In genomic region chr12:101976651-101977403, GRCm38 (mm10) we compare ENCODE assay signal across 8 mouse cellular contexts. TPM values are rescaled to one million over a fixed set of nuclear protein-coding genes. Genes with fewer than 3 reads are reported as not detected.
DNase-seq lines count a peak whose midpoint lies in the region; ATAC-seq and TF ChIP-seq lines count a peak whose summit lies in the region.

No protein-coding gene starts in this region.

- TF ChIP-seq EP300 in MEL (IDR thresholded peaks at IDR 0.05; ENCODE audit: low read depth in 1 of 2, low read length in 2 of 2) = 0 out of 4 replicates have a peak, but pooled peaks of 1 of the 2 experiments have one; percentile 5

- peaks cover 1% of the 10 kb centered on the region; the same call in 1 of the 2 replicates for H3K36me3 ChIP-seq in kidney, embryonic 14.5 days (ENCODE audit: control insufficient read depth, insufficient read depth, low read length)
- H3K36me3 ChIP-seq in MEL (ENCODE audit: control insufficient read depth in 1 of 2, insufficient read depth in 2 of 2, low read length in 2 of 2) = peaks cover 0 to 60% of the 10 kb centered on the region in 2 experiments; a peak in 3 of 4 replicates
- H3K36me3 ChIP-seq in hindbrain, embryonic 13.5 days = peaks cover 3% of the 10 kb centered on the region
- H3K36me3 ChIP-seq in midbrain, embryonic 16.5 days (ENCODE audit: control insufficient read depth, insufficient read depth, low read length) = no peaks in the 10 kb centered on the region

- no peaks in the 10 kb centered on the region for H3K27me3 ChIP-seq in kidney, embryonic 14.5 days (ENCODE audit: control insufficient read depth, insufficient read depth, low read length)
- no peaks in the 10 kb centered on the region for H3K27me3 ChIP-seq in MEL (ENCODE audit: control insufficient read depth in 1 of 2, insufficient read depth in 2 of 2, low read length in 2 of 2)
- H3K27me3 ChIP-seq in hindbrain, embryonic 13.5 days = no peaks in the 10 kb centered on the region
- H3K27me3 ChIP-seq in midbrain, embryonic 16.5 days (ENCODE audit: control insufficient read depth, insufficient read depth, low read depth, low read length) = no peaks in the 10 kb centered on the region

- no peak for TF ChIP-seq POLR2A in MEL (IDR thresholded peaks at IDR 0.05; ENCODE audit: control insufficient read depth in 1 of 2, insufficient read depth in 1 of 2, low read depth in 1 of 2, low read length in 2 of 2, poor library complexity in 1 of 2)

- peak overlapping the region; percentile 92 for H3K9ac ChIP-seq in kidney, embryonic 14.5 days (ENCODE audit: low read depth, low read length)
- H3K9ac ChIP-seq in MEL (ENCODE audit: control insufficient read depth, low read depth, low read length, poor library complexity, severe bottlenecking) = peak overlapping the region; percentile 96
- peak overlapping the region; percentile 96 for H3K9ac ChIP-seq in hindbrain, embryonic 13.5 days
- peak overlapping the region; percentile 98 for H3K9ac ChIP-seq in midbrain, embryonic 16.5 days (ENCODE audit: low read depth, low read length)

- peak overlapping the region; percentile 84 for H3K27ac ChIP-seq in kidney, embryonic 14.5 days (ENCODE audit: low read depth, low read length)
- peak overlapping the region; percentile 100 for H3K27ac ChIP-seq in MEL (ENCODE audit: control insufficient read depth, low read depth, low read length)
- H3K27ac ChIP-seq in hindbrain, embryonic 13.5 days = peak overlapping the region; percentile 94
- no peak overlapping the region for H3K27ac ChIP-seq in midbrain, embryonic 16.5 days (ENCODE audit: low read length)

- H3K9me3 ChIP-seq in kidney, embryonic 14.5 days (ENCODE audit: control insufficient read depth, low read length) = no peaks in the 10 kb centered on the region
- H3K9me3 ChIP-seq in MEL (replicated peaks; ENCODE audit: insufficient read depth, low read length) = no peaks in the 10 kb centered on the region
- H3K9me3 ChIP-seq in hindbrain, embryonic 13.5 days = no peaks in the 10 kb centered on the region
- H3K9me3 ChIP-seq in midbrain, embryonic 16.5 days (replicated peaks; ENCODE audit: control insufficient read depth, low read length, poor library complexity, severe bottlenecking) = no peaks in the 10 kb centered on the region

- H3K4me1 ChIP-seq in kidney, embryonic 14.5 days (ENCODE audit: control insufficient read depth, insufficient read depth, low read length) = peaks cover 16% of the 10 kb centered on the region
- peaks cover 17 to 42% of the 10 kb centered on the region in 2 experiments for H3K4me1 ChIP-seq in MEL (ENCODE audit: control insufficient read depth in 1 of 2, insufficient read depth in 2 of 2, low read length in 2 of 2)
- peaks cover 37% of the 10 kb centered on the region for H3K4me1 ChIP-seq in hindbrain, embryonic 13.5 days (replicated peaks)
- peaks cover 24% of the 10 kb centered on the region for H3K4me1 ChIP-seq in midbrain, embryonic 16.5 days (ENCODE audit: control insufficient read depth, insufficient read depth, low read length)

- no peak for TF ChIP-seq CTCF in MEL (IDR thresholded peaks at IDR 0.05 in 2 of 3, conservative IDR thresholded peaks at IDR 0.05 in 1 of 3; ENCODE audit: control insufficient read depth in 1 of 3, insufficient read depth in 1 of 3, low read depth in 2 of 3, low read length in 3 of 3, poor library complexity in 1 of 3, severe bottlenecking in 1 of 3)

- peak overlapping the region; percentile 48 for H3K4me2 ChIP-seq in kidney, embryonic 14.5 days (replicated peaks; ENCODE audit: low read depth, low read length)
- H3K4me2 ChIP-seq in hindbrain, embryonic 13.5 days = peak overlapping the region; percentile 82
- H3K4me2 ChIP-seq in midbrain, embryonic 16.5 days (ENCODE audit: low read length) = peak overlapping the region; percentile 54

- TF ChIP-seq RAD21 in MEL (IDR thresholded peaks at IDR 0.05; ENCODE audit: low read depth, low read length) = no peak

- DNase-seq in kidney, adult 9 months = no peak
- no peak for DNase-seq in MEL (ENCODE audit: low read depth, low spot score)
- no peak for DNase-seq in adrenal gland, adult 18-20 months (ENCODE audit: low spot score in 2 of 2)

- H3K79me2 ChIP-seq in MEL (ENCODE audit: control insufficient read depth, insufficient read depth, low read length, poor library complexity) = peaks cover 61% of the 10 kb centered on the region

- 26% methylated on average over 13 of the region's 13 CpGs for WGBS in kidney, embryonic 14.5 days
- 26% methylated on average over 13 of the region's 13 CpGs for WGBS in hindbrain, embryonic 13.5 days
- WGBS in midbrain, embryonic 16.5 days = 12% methylated on average over 13 of the region's 13 CpGs

- no peak for ATAC-seq in kidney, embryonic 14.5 days (ENCODE audit: low FRiP score, low TSS enrichment)
- no peak for ATAC-seq in hindbrain, embryonic 13.5 days (ENCODE audit: low FRiP score)
- no peak for ATAC-seq in midbrain, embryonic 16.5 days
- ATAC-seq in inflammation-experienced regulatory T-cells, adult 6 months = no peak
- ATAC-seq in erythroid progenitor cell, adult 5-6 weeks (replicated peaks; ENCODE audit: low FRiP score, poor library complexity, severe bottlenecking) = no peak

- H3K4me3 ChIP-seq in kidney, embryonic 14.5 days (ENCODE audit: low read length) = peak overlapping the region; percentile 92
- H3K4me3 ChIP-seq in MEL (ENCODE audit: control insufficient read depth in 1 of 2, insufficient read depth in 1 of 2, low read depth in 2 of 2, low read length in 2 of 2) = peak overlapping the region; percentile 79 to 92
- H3K4me3 ChIP-seq in hindbrain, embryonic 13.5 days = peak overlapping the region; percentile 87
- peak overlapping the region; percentile 93 for H3K4me3 ChIP-seq in midbrain, embryonic 16.5 days (ENCODE audit: low read depth, low read length)

TF ChIP-seq in MEL, 35 proteins besides CTCF, POLR2A, EP300 and RAD21:
- TF ChIP-seq CHD1 (IDR thresholded peaks at IDR 0.05; ENCODE audit: low read depth, low read length) (peak; percentile 84), ZKSCAN1 (IDR thresholded peaks at IDR 0.05; ENCODE audit: low read depth, low read length) (0 out of 2 replicates have a peak, but pooled peaks have one; percentile 19), HCFC1 (IDR thresholded peaks at IDR 0.05; ENCODE audit: low read depth, low read length) (no peak), MAZ (IDR thresholded peaks at IDR 0.05; ENCODE audit: low read depth, low read length) (peak; percentile 27; the same call in 1 of the 2 replicates), MAFK (IDR thresholded peaks at IDR 0.05; ENCODE audit: borderline replicate concordance, low read depth, low read length) (no peak), TBP (IDR thresholded peaks at IDR 0.05; ENCODE audit: low read depth, low read length) (0 out of 2 replicates have a peak, but pooled peaks have one; percentile 10), TCF12 (IDR thresholded peaks at IDR 0.05; ENCODE audit: low read depth, low read length) (peak; percentile 1; the same call in 1 of the 2 replicates), NELFE (IDR thresholded peaks at IDR 0.05; ENCODE audit: low read depth, low read length) (peak; percentile 15; the same call in 1 of the 2 replicates)

RNA-seq across cellular contexts. Expression of gene Cpsf2, which starts 1.0 kb away (rescaled TPM):
- 26.7 and 35.3 TPM in 2 replicates for polyA plus RNA-seq in kidney, embryonic 14.5 days (2014; fragmentation: Nextera tagmentation; extraction: Ambion mirVana)
- 56.9 and 62.9 TPM in 2 replicates for total RNA-seq in MEL (2012; rRNA removed)
- 100 to 1,000 TPM in 1 of 2 experiments, 10 to 100 TPM in 1; 52.1 to 109 TPM for polyA plus RNA-seq in MEL (2012; ENCODE audit: insufficient read depth in 1 of 2, insufficient read length in 2 of 2, low read depth in 1 of 2, low replicate concordance in 2 of 2, missing spikeins in 1 of 2)
- 33.8 and 34.6 TPM in 2 replicates for polyA plus RNA-seq in hindbrain, embryonic 13.5 days (2015; fragmentation: Nextera tagmentation; extraction: Ambion mirVana)
- 29.8 and 32.3 TPM in 2 replicates for polyA plus RNA-seq in midbrain, embryonic 16.5 days (2015; fragmentation: Nextera tagmentation; extraction: Ambion mirVana)
- polyA plus RNA-seq in inflammation-experienced regulatory T-cells, adult 6 months (2017; shearing (Covaris generic)) = 10 to 100 TPM; 16.2 to 25.8 (median 17.7) TPM
- total RNA-seq in erythroid progenitor cell, adult 5-6 weeks (2015; ENCODE audit: low replicate concordance) = 16.6 and 20.1 TPM in 2 replicates
- 31.9 and 32.7 TPM in 2 replicates for total RNA-seq in erythroid progenitor cell, adult 5-6 weeks (2017; ENCODE audit: low replicate concordance)
- 10 to 100 TPM; 25.3 to 36.3 TPM for total RNA-seq in adrenal gland, adult 18-20 months (2021)

RNA-seq across cellular contexts. Expression of gene Atxn3, which starts 18.8 kb away (rescaled TPM):
- polyA plus RNA-seq in kidney, embryonic 14.5 days (2014; fragmentation: Nextera tagmentation; extraction: Ambion mirVana) = 18.2 and 19.4 TPM in 2 replicates
- 21.8 and 22.1 TPM in 2 replicates for total RNA-seq in MEL (2012; rRNA removed)
- polyA plus RNA-seq in MEL (2012; ENCODE audit: insufficient read depth in 1 of 2, insufficient read length in 2 of 2, low read depth in 1 of 2, low replicate concordance in 2 of 2, missing spikeins in 1 of 2) = 100 to 1,000 TPM in 1 of 2 experiments, 10 to 100 TPM in 1; 27.8 to 400 TPM
- 12.5 and 13.7 TPM in 2 replicates for polyA plus RNA-seq in hindbrain, embryonic 13.5 days (2015; fragmentation: Nextera tagmentation; extraction: Ambion mirVana)
- polyA plus RNA-seq in midbrain, embryonic 16.5 days (2015; fragmentation: Nextera tagmentation; extraction: Ambion mirVana) = 13.5 and 13.6 TPM in 2 replicates
- 10 to 100 TPM; 20.7 to 24.7 (median 21.0) TPM for polyA plus RNA-seq in inflammation-experienced regulatory T-cells, adult 6 months (2017; shearing (Covaris generic))
- 9.7 and 10.5 TPM in 2 replicates for total RNA-seq in erythroid progenitor cell, adult 5-6 weeks (2015; ENCODE audit: low replicate concordance)
- total RNA-seq in erythroid progenitor cell, adult 5-6 weeks (2017; ENCODE audit: low replicate concordance) = 15.1 and 15.7 TPM in 2 replicates
- total RNA-seq in adrenal gland, adult 18-20 months (2021) = 10 to 100 TPM; 15.1 to 18.4 TPM
